Mouse (Mus musculus) left cerebral cortex, adult 11 months (tissue): Measurements from ENCODE around the gene Stxbp1.

Experiments
- DNase-seq: peaks from one replicate; pipeline ENCODE4 v3.0.0; 2022; ENCODE audit warnings: low spot score

The Stxbp1 gene

GRCm38 (mm10) chr2:32838147-32838884 is 8.7 kb downstream of the Stxbp1 start:
- no peak for DNase-seq

- no peak for DNase-seq
Observed at GRCm38 (mm10) chr2:32835588-32835987, 11.5 kb downstream of the Stxbp1 start.

- no peak for DNase-seq
Observed at GRCm38 (mm10) chr2:32834496-32834895, 12.5 kb downstream of the Stxbp1 start.

GRCm38 (mm10) chr2:32828979-32829676 is 17.9 kb downstream of the Stxbp1 start:
- DNase-seq, result no peak

GRCm38 (mm10) chr2:32825796-32826195 is 21.2 kb downstream of the Stxbp1 start:
- no peak for DNase-seq

GRCm38 (mm10) chr2:32824778-32825177 is 22.3 kb downstream of the Stxbp1 start:
- no peak for DNase-seq

GRCm38 (mm10) chr2:32824181-32824580 is 22.9 kb downstream of the Stxbp1 start:
- DNase-seq, result no peak

GRCm38 (mm10) chr2:32823579-32824154 is 23.4 kb downstream of the Stxbp1 start:
- no peak for DNase-seq

- DNase-seq, result no peak
Observed at GRCm38 (mm10) chr2:32823153-32823552, 23.9 kb downstream of the Stxbp1 start.

GRCm38 (mm10) chr2:32822643-32823042 is 24.4 kb downstream of the Stxbp1 start:
- DNase-seq, result no peak

- DNase-seq, result no peak
Observed at GRCm38 (mm10) chr2:32821041-32821802, 25.8 kb downstream of the Stxbp1 start.

GRCm38 (mm10) chr2:32818208-32818607 is 28.8 kb downstream of the Stxbp1 start:
- no peak for DNase-seq

GRCm38 (mm10) chr2:32817589-32817988 is 29.5 kb downstream of the Stxbp1 start:
- no peak for DNase-seq

GRCm38 (mm10) chr2:32816946-32817581 is 30.0 kb downstream of the Stxbp1 start:
- peak; percentile 70 for DNase-seq

- no peak for DNase-seq
Observed at GRCm38 (mm10) chr2:32816497-32816896, 30.5 kb downstream of the Stxbp1 start.

- DNase-seq, result no peak
Observed at GRCm38 (mm10) chr2:32811959-32812358, 35.1 kb downstream of the Stxbp1 start.

GRCm38 (mm10) chr2:32808816-32809566 is 38.1 kb downstream of the Stxbp1 start:
- no peak for DNase-seq

- DNase-seq, result no peak
Observed at GRCm38 (mm10) chr2:32798251-32798962, 48.6 kb downstream of the Stxbp1 start.

GRCm38 (mm10) chr2:32795748-32796418 is 51.2 kb downstream of the Stxbp1 start:
- DNase-seq, result no peak

- no peak for DNase-seq
Observed at GRCm38 (mm10) chr2:32791297-32791696, 55.7 kb downstream of the Stxbp1 start.
